Mouse (Mus musculus): ENCODE measurements around the gene Moap1. TPM values are rescaled to one million over a fixed set of nuclear protein-coding genes. Genes with fewer than 3 reads are reported as not detected.
A peak's percentile ranks its signal among the peaks of the same experiment; 100 is the strongest.

Moap1 gene
- polyA plus RNA-seq, 1 experiment from 2014 or later, result 81.1 TPM

GRCm38 (mm10) chr12:102704457-102705198 lies 38.8 kb downstream of the Moap1 start, which contains the start of gene Itpk1:
TSS of gene Itpk1 (minus strand) at chr12:102704930.
- Histone ChIP-seq H3K27me3 (ENCODE audit: control insufficient read depth, insufficient read depth, low read length) (no peaks in the 10 kb centered on the region), H3K36me3 (ENCODE audit: control insufficient read depth, insufficient read depth, low read length) (no peaks in the 10 kb centered on the region), H3K4me2 (ENCODE audit: low read depth, low read length) (peak within 1 kb of the TSS; percentile 71), H3K27ac (ENCODE audit: low read depth, low read length) (peak within 1 kb of the TSS; percentile 93), H3K9ac (replicated peaks; ENCODE audit: low read depth, low read length) (peak within 1 kb of the TSS; percentile 78), H3K9me3 (ENCODE audit: control insufficient read depth, low read length) (no peaks in the 10 kb centered on the region), H3K4me3 (ENCODE audit: low read depth, low read length) (peak within 1 kb of the TSS; percentile 58), H3K4me1 (ENCODE audit: control insufficient read depth, insufficient read depth, low read length) (peaks cover 19% of the 10 kb centered on the region)
- ATAC-seq (ENCODE audit: low read depth), result peak; percentile 87
- WGBS, result under 1% methylated on average over 80 of the region's 105 CpGs

GRCm38 (mm10) chr12:102703921-102704408 lies 39.5 kb downstream of the Moap1 start:
- Histone ChIP-seq H3K36me3 (ENCODE audit: control insufficient read depth, insufficient read depth, low read length) (no peaks in the 10 kb centered on the region), H3K27me3 (ENCODE audit: control insufficient read depth, insufficient read depth, low read length) (no peaks in the 10 kb centered on the region), H3K4me3 (ENCODE audit: low read depth, low read length) (peak overlapping the region; percentile 58), H3K9me3 (ENCODE audit: control insufficient read depth, low read length) (no peaks in the 10 kb centered on the region), H3K9ac (replicated peaks; ENCODE audit: low read depth, low read length) (peak overlapping the region; percentile 78), H3K4me2 (ENCODE audit: low read depth, low read length) (peak overlapping the region; percentile 71), H3K27ac (ENCODE audit: low read depth, low read length) (peak overlapping the region; percentile 52), H3K4me1 (ENCODE audit: control insufficient read depth, insufficient read depth, low read length) (peaks cover 25% of the 10 kb centered on the region)
- WGBS, result 5% methylated on average over 17 of the region's 17 CpGs
- ATAC-seq (ENCODE audit: low read depth), result peak; percentile 15; the same call in 1 of the 2 replicates

DNA sequence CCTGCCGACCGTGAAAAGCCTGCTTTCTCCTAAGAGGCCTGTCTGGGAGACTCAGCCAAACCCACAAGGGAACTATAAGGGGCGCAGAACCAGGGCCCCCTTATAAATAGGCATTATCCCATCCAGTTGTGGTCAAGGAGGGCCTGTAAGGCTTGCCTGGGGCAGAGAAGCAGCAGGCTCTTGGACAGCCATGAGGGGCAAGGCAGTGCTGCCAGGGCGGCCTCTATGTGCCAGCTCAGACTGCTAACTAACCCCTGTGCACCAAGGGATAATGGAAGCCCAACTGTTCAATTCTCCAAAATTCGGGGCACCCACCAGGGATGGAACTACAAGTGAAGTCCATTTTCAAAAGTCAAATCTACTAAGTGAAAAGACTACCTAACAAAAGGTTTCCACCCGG lies 40.0 kb downstream of the Moap1 start:
- no peak for ATAC-seq (ENCODE audit: low read depth)
- peak overlapping the region; percentile 58 for H3K4me3 ChIP-seq (ENCODE audit: low read depth, low read length)
- peak overlapping the region; percentile 12; the same call in 1 of the 2 replicates for H3K27ac ChIP-seq (ENCODE audit: low read depth, low read length)
- peak overlapping the region; percentile 30; the same call in 1 of the 2 replicates for H3K9ac ChIP-seq (replicated peaks; ENCODE audit: low read depth, low read length)
- no peaks in the 10 kb centered on the region for H3K36me3 ChIP-seq (ENCODE audit: control insufficient read depth, insufficient read depth, low read length)
- H3K4me2 ChIP-seq (ENCODE audit: low read depth, low read length), result peak overlapping the region; percentile 71
- 30% methylated on average over 6 of the region's 6 CpGs for WGBS
- H3K4me1 ChIP-seq (ENCODE audit: control insufficient read depth, insufficient read depth, low read length), result peaks cover 28% of the 10 kb centered on the region
- no peaks in the 10 kb centered on the region for H3K27me3 ChIP-seq (ENCODE audit: control insufficient read depth, insufficient read depth, low read length)
- H3K9me3 ChIP-seq (ENCODE audit: control insufficient read depth, low read length), result no peaks in the 10 kb centered on the region

GRCm38 (mm10) chr12:102703111-102703412 lies 40.4 kb downstream of the Moap1 start:
- no peaks in the 10 kb centered on the region for H3K36me3 ChIP-seq (ENCODE audit: control insufficient read depth, insufficient read depth, low read length)
- H3K4me3 ChIP-seq (ENCODE audit: low read depth, low read length), result peak overlapping the region; percentile 58
- peaks cover 31% of the 10 kb centered on the region for H3K4me1 ChIP-seq (ENCODE audit: control insufficient read depth, insufficient read depth, low read length)
- H3K9ac ChIP-seq (replicated peaks; ENCODE audit: low read depth, low read length), result peak overlapping the region; percentile 30; the same call in 1 of the 2 replicates
- H3K4me2 ChIP-seq (ENCODE audit: low read depth, low read length), result peak overlapping the region; percentile 71
- ATAC-seq (ENCODE audit: low read depth), result no peak
- no peak overlapping the region; the same call in 1 of the 2 replicates for H3K27ac ChIP-seq (ENCODE audit: low read depth, low read length)
- H3K9me3 ChIP-seq (ENCODE audit: control insufficient read depth, low read length), result no peaks in the 10 kb centered on the region
- 4% methylated on average over 4 of the region's 4 CpGs for WGBS
- no peaks in the 10 kb centered on the region for H3K27me3 ChIP-seq (ENCODE audit: control insufficient read depth, insufficient read depth, low read length)

- peaks cover 37% of the 10 kb centered on the region for H3K4me1 ChIP-seq (ENCODE audit: control insufficient read depth, insufficient read depth, low read length)
These were observed 40.9 kb downstream of the Moap1 start for GRCm38 (mm10) chr12:102702356-102703110.

DNA sequence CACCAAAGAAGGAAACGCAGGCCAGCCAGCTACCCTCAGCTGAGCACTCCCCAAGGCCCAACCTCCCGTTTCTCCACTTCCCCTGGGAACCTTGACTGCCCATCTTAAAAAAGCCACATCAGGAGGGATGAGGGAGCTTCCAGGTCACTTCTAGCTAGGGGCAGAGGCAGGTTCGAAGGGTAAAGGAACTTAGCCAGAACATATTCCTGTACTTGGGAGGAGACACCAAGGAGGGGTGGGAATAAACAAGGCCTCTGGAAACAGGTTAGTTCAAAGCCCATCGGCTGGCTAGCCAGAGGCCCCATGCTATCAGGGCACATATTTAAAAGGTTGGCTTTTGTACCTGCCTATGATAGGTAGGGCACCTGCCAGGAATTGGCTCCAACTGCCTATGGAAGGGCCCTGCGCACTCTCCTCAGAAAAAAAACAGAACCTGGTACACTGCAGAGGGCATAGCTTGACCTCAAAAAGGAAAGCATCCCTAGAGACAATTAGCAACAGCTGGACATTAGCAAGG lies 41.7 kb downstream of the Moap1 start:
- Histone ChIP-seq H3K9me3 (ENCODE audit: control insufficient read depth, low read length) (no peaks in the 10 kb centered on the region), H3K9ac (replicated peaks; ENCODE audit: low read depth, low read length) (no peak overlapping the region), H3K4me2 (ENCODE audit: low read depth, low read length) (peak overlapping the region; percentile 71), H3K27me3 (ENCODE audit: control insufficient read depth, insufficient read depth, low read length) (no peaks in the 10 kb centered on the region), H3K4me1 (ENCODE audit: control insufficient read depth, insufficient read depth, low read length) (peaks cover 43% of the 10 kb centered on the region), H3K27ac (ENCODE audit: low read depth, low read length) (no peak overlapping the region), H3K36me3 (ENCODE audit: control insufficient read depth, insufficient read depth, low read length) (no peaks in the 10 kb centered on the region), H3K4me3 (ENCODE audit: low read depth, low read length) (no peak overlapping the region)
- 86% methylated on average over 5 of the region's 5 CpGs for WGBS
- ATAC-seq (ENCODE audit: low read depth), result no peak

More at GRCm38 (mm10) chr12:102702356-102703110, 40.9 kb downstream of the Moap1 start:
- no peak overlapping the region; the same call in 1 of the 2 replicates for H3K27ac ChIP-seq (ENCODE audit: low read depth, low read length)
- H3K4me2 ChIP-seq (ENCODE audit: low read depth, low read length), result peak overlapping the region; percentile 71
- no peaks in the 10 kb centered on the region for H3K27me3 ChIP-seq (ENCODE audit: control insufficient read depth, insufficient read depth, low read length)
- no peaks in the 10 kb centered on the region for H3K36me3 ChIP-seq (ENCODE audit: control insufficient read depth, insufficient read depth, low read length)
- 0 out of 2 replicates have a peak overlapping the region, but pooled peaks have one; percentile 1 for H3K9ac ChIP-seq (replicated peaks; ENCODE audit: low read depth, low read length)
- H3K4me3 ChIP-seq (ENCODE audit: low read depth, low read length), result peak overlapping the region; percentile 58
- no peak for ATAC-seq (ENCODE audit: low read depth)
- H3K9me3 ChIP-seq (ENCODE audit: control insufficient read depth, low read length), result no peaks in the 10 kb centered on the region
- WGBS, result 6% methylated on average over 15 of the region's 15 CpGs

DNA sequence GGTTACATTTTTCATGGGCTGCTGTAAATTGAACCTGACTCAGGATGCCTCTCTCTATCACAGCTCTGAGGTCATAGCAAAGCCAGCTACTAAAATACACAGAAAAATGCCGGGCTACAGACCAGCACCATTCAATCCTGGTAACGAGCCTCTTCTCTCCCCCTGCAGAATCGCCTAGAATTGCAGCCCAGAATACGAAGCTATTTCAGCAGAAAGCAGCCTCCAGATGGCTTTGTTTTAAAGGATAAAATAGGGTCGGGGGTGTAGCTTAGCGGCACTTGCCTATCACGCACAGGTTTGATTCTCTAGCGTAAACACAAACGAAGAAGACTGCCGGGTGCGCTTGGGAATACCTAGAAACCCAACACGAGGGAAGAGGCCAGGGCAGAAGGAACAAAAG lies 43.0 kb downstream of the Moap1 start:
- H3K36me3 ChIP-seq (ENCODE audit: control insufficient read depth, insufficient read depth, low read length), result no peaks in the 10 kb centered on the region
- no peak for ATAC-seq (ENCODE audit: low read depth)
- peak overlapping the region; percentile 29; the same call in 1 of the 2 replicates for H3K27ac ChIP-seq (ENCODE audit: low read depth, low read length)
- no peak overlapping the region for H3K9ac ChIP-seq (replicated peaks; ENCODE audit: low read depth, low read length)
- H3K4me1 ChIP-seq (ENCODE audit: control insufficient read depth, insufficient read depth, low read length), result peaks cover 43% of the 10 kb centered on the region
- no peak overlapping the region for H3K4me3 ChIP-seq (ENCODE audit: low read depth, low read length)
- no peaks in the 10 kb centered on the region for H3K9me3 ChIP-seq (ENCODE audit: control insufficient read depth, low read length)
- WGBS, result 56% methylated on average over 12 of the region's 12 CpGs
- H3K4me2 ChIP-seq (ENCODE audit: low read depth, low read length), result no peak overlapping the region
- no peaks in the 10 kb centered on the region for H3K27me3 ChIP-seq (ENCODE audit: control insufficient read depth, insufficient read depth, low read length)

- Histone ChIP-seq H3K27me3 (ENCODE audit: control insufficient read depth, insufficient read depth, low read length) (no peaks in the 10 kb centered on the region), H3K9ac (replicated peaks; ENCODE audit: low read depth, low read length) (no peak overlapping the region), H3K4me3 (ENCODE audit: low read depth, low read length) (no peak overlapping the region), H3K4me1 (ENCODE audit: control insufficient read depth, insufficient read depth, low read length) (peaks cover 41% of the 10 kb centered on the region), H3K9me3 (ENCODE audit: control insufficient read depth, low read length) (no peaks in the 10 kb centered on the region), H3K36me3 (ENCODE audit: control insufficient read depth, insufficient read depth, low read length) (no peaks in the 10 kb centered on the region), H3K4me2 (ENCODE audit: low read depth, low read length) (no peak overlapping the region), H3K27ac (ENCODE audit: low read depth, low read length) (no peak overlapping the region)
- WGBS, result 7% methylated on average over 1 of the region's 1 CpGs
- ATAC-seq (ENCODE audit: low read depth), result no peak
These were observed 44.3 kb downstream of the Moap1 start for GRCm38 (mm10) chr12:102699156-102699555.

Data from neural tube, embryonic 14.5 days (tissue).